Mouse (Mus musculus): ENCODE data around the gene Srgap1.

Gene Srgap1

DNA sequence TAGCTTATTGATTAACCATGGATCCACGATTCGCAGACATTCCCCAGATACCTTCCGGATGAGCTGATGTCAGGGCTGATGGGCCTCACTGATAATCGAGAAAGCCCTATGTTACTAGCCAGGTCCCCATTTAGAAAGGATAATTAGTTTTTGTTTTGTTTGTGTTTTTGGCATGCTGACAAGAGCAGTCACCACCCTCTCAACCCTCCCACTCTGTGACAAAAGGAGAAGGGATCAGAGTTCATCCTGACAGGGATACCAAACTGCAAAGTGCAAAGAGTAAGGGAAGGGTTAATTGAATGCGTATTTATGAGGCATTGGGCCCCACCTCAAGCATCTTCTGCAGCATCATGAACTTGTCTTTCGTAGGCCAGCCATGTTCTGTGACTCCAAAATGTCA lies 76.2 kb downstream of the Srgap1 start:
- in situ Hi-C loops (cut with MseI, MboI): no loop called here

DNA sequence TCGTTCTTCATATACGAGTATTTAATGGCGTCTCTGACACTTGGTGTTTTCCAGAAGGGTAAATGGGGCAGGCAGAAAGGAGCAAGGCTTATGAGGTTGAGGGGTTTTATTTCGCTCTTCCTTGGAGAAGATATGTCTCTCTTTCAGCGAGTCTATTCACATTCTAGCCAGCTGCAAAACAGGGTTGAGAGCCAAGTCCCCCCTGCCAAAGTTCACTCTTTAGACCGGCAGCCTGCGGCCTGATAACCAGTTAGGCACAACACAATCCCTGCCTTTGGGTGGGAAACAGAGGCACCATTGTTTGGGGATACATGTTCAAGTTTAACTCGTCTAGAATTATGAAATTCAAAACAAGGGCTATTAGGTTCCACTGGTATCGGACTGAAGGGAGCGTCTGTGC lies 83.0 kb downstream of the Srgap1 start:
- in situ Hi-C loops (cut with MseI, MboI): no loop called here

DNA sequence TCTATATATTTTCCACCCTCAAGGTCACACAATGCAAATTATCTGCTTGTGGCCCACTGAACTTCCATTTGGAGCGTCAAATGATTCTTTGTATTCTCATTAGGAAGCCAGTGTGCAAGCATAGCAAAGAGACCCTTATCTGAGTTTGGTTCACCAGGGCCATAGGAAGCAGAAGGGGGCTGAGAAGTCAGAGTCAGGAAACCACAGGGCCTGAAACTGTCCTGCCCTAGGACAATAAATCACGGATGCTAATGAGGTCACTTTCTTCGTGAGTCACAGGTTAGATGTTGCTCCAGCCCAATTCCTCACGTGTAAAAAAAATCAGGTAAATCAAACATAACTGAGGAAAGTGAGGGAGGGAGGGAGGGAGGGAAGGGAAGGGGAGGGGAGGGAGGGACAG lies 85.1 kb downstream of the Srgap1 start:
- in situ Hi-C loops (cut with MseI, MboI): no loop called here

DNA sequence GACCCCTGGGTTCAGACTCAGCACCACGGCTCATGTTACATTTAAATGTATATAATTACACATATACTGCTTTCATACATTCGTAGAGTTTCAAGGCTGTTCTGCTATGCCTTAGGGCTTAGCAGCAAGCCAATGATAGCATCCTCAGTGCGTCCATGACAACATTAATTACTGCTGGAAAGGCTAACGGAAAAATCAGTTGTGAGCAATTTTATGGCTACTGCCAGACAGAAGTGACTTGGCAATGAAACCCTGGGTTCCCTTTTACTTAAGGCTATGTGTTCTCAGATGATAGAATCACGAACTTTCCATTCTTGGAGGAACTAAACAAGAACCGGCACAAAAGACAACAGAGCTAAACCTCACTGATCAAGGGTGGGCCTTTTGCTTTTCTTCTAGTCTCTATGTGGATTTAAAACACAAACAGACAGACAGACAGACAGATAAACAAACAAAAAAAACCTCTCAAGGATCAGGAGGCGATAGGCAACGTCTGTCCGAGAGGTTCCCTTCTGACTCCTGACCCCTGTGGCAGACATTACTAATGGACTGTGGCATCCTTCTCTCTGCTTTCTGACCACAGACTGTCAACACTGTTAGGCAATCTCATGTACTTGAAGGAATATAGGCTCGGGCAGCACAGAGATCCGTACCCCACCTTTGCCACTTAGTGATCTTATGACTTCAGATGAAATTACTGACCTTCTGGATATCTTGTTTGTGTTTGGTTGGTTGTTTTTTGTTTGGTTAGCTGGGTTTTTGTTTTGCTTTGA lies 85.8 kb downstream of the Srgap1 start:
- in situ Hi-C loops (cut with MseI, MboI): no loop called here

DNA sequence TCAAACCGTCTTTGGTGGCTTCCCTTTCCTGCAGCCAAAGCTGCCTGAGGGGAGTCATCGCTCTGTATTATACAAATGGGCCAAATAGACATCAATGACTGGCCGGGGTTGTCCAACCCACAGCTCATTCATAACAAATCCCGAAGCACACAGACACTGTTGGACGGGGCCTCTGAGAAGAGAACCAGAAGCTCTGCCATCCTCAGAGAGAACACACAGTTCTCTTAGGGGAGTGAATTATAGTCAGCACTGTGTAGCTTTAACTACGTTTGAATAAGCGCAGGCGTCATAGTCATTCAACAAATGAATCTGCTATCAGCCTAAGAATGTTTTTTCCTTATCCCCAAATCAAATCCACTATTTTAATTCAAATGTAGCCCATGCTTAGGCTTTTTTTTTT lies 88.4 kb downstream of the Srgap1 start:
- in situ Hi-C loops (cut with MseI, MboI): no loop called here

DNA sequence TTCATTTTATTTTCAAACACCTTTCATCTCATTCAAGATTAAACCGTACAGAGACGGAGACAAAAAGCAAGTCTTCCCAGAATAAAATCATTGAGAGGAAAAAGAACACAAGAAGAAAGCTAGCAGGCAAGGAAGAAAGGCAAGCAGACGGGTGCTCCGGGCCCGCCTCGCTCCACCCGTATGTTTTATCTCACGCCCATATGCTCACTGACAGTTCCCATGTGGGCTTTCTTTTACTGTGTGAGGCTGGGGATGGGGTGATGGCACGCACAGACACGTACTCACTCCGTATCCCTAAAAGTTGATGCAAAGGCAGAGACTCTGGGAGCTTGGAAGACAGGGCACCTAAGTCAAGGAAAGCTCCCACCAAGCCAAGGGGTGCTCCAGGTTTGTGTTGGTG lies 90.6 kb downstream of the Srgap1 start:
- in situ Hi-C loops (cut with MseI, MboI): no loop called here

DNA sequence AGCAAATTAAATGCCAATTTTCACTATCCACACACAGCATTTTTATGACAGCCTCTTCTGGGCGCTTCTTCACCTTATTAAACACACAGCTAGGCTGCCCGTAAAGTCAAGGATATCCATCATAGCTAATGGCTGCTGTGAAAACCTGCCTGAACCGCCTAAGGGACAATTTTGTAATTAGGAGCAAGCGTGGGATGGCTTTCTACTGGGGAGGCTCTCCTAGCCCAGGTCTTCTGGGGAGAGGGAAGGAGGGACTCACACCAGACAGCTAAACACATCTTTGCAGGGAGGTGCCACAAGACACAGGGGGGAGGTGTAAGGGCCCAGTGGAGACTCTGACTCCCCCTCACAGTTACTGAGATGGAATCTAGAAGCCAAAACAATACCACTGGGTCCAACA lies 91.4 kb downstream of the Srgap1 start:
- in situ Hi-C loops (cut with MseI, MboI): no loop called here

DNA sequence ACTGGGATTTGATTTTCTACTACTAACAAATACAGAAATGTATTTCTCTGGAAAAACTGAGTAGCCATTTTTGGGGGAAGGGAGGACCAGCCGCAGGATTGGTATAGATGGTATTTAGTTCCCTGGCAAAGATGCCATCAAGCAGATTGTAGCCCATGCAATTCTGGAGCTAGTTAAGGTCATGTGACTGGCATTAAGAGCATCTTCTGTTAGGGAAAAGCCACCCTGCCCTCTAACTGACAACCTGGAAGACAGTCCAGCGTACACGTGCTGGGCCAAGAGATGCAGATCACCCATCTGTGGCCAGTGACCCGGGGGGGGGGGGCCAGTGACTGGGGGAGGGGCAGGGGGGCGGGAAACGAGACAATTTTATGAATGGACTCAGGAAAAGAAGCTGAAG lies 92.2 kb downstream of the Srgap1 start:
- in situ Hi-C loops (cut with MseI, MboI): no loop called here

DNA sequence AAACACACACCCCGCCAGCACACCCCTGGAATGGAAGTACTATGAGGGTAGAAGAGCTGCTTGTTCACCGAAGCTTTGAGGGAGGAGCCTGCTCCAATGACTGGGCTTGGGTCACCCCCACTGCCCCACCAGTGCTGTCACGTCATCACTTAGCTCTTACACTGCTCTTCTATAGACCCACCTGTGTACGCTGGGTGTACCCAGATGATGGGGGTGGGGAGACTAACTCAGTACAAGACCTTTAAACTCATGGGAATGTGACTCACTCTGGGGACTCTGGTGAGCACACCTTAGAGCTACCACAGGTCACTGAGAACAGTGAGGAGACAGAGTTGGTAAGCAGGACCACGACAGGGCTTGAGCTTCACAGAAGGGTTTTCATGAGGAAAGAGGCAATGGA lies 94.1 kb downstream of the Srgap1 start:
- in situ Hi-C loops (cut with MseI, MboI): no loop called here

DNA sequence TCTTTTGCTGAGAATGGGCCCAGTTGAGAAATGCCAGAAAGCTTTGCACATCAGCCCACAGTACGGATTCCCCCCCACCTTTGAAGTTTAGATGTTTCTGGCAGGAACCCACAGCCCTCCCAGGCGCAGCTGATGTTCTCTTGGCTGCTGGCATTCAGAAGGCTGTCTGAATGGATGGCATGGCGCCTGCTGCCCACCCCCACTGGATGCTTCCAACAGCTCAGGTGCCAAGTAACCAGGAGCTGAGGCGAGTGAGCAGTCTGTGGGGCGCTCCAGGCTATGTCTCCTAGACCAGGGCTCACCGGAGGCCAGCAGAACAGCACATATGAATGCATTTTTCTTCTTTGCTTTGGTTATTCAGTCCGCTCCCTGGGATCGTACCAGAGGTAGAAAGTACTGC lies 100.9 kb downstream of the Srgap1 start:
- in situ Hi-C loops (cut with MseI, MboI): no loop called here

DNA sequence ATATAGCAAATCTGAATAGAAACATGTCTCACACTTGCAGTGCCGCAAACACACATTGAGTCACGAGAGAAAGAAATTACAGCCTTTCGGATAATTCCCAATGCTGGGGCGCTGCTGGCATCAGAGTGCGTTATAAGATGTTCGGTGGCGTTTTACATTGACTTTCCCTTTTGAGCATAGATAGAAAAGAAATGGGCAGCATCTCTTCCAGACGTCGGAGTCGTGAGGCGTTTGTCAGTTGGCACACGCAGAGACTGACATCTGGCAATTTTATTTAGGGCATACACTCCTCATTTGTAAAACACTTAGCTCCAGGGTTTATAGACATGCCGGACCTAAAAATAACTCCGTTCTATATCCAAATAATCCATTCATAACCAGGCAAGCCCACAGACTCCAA lies 115.2 kb downstream of the Srgap1 start:
- in situ Hi-C loops (cut with MseI, MboI): no loop called here

DNA sequence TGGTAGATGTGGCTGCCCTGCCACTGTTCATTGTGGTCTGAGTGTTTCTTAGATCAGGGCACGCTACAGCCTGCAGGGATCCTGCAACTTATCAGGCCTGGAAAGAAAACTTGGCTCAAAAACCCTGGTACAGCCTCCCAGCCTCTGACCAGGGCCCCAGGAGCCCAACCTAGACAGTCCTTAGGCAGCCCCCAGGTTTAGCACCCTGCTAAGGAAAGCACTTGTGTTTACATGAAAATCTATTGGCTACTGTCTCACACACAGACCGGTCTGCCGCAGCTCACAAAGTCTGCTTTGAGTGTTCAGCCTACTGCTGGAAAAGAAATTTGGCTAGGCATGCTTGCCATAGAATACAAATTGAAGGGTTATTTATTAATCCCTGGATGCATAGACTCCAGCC lies 121.0 kb downstream of the Srgap1 start:
- in situ Hi-C loops (cut with MseI, MboI): no loop called here

DNA sequence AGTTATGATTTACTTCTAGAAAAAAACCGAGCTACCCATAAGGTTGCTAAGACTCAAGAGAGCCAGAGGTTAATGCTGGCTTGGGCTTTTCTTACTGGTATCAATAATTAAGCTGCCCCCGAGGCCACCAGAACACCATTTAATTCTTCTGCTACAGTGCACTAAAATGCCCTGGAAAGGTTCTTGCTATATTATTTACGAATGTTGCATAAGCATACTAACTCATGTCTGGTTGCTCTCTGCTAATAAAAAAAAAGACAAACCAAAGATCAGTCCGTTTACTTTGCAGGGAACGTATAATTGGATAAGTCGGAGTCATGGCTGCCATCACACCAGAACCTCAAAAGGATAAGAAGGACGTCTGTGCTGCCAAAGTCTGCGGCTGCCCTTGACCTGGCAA lies 128.1 kb downstream of the Srgap1 start:
- in situ Hi-C loops (cut with MseI, MboI): no loop called here

DNA sequence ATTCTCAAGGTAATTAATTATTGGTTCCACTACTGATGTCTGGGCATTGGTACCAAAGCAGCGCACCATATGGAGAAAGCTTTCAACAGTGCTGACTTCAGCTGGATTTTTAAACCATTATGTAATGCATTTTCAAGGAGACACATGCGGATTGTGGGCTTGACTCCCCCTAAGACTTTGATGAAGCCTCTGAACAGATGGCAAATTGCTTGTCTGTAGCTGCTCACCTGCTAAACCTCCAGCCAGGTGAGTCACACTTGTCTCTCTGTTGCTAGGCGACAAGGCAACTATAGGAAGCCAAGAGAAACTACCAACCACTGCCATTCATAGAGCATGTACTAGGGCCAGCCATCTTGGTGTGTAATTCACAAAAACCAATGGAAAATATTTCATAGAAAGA lies 128.5 kb downstream of the Srgap1 start:
- in situ Hi-C loops (cut with MseI, MboI): no loop called here

DNA sequence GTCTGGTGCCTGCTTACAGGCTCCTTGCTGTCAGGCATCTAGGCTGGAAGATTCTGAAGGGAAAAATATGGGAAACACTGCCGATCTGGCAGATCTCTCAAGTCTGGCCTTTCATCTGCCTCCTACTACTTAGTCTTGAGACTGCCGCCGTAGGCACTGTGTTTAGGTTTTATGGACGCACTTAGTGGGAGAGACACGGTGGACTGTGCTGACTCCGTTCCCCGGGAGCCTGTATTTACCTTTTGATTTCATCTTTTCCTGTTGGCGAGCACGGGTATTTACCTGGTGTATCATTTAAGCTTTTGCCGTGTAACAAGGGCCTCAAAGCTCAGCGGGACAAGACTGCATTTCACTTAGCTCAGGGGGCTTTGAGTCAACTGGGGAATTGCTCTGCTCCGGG lies 131.6 kb downstream of the Srgap1 start:
- in situ Hi-C loops (cut with MseI, MboI): no loop called here

DNA sequence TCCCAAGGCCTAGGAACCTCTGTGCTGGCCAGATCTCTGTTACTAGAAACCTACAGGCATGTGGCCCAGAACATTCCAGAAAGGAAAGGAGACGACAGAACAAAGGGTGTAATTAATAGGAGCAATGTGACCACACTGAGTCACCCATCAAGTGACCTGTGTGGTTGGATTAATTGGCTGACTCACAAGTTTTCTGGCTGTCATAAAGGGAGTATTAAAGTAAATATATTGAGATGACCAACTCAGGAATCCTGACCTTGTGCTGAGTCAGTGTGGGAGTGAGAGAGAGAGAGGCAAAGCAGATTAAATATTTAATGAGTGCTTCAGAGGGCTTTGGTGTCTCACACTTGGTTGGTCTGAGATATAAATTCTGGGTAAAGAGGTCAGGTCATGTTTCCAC lies 143.0 kb downstream of the Srgap1 start:
- in situ Hi-C loops (cut with MseI, MboI): no loop called here

DNA sequence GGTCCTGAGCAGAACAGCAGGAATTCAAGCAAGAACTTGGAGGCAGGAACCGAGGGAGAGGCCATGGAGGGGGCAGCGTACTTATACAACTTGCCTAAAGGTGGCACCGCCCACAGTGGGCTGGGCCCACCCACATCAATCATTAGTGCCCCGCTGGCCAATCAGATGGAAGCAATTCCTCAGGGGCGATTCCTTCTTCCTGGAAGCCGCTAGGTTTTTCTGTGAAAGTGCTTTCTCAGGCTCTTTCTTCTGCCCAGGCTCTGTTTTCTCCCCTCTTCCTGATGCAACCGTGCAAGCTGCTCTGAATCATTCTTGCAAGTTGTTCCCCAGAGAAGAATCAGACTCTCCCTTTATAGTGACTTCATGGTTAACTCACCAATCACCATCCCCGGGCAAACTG lies 144.5 kb downstream of the Srgap1 start:
- in situ Hi-C loops (cut with MseI, MboI): no loop called here

DNA sequence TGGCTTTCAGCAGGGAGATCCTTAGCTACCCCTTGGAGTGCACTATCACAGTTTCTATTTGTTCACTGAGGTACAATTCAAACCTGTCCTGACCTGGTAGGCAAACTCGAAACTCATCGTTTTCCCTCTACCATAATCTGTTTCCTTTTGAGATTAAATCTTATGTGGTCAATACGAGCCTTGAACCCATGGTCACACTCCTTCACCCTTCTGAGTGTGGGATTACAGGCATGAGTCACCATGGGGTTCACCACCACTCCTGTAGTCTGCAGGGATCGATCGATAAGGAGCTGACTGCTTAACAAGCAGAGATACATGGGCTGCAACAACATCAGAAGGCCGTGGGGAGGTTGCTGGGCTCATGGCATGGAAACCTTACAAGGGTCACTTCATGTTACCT lies 146.3 kb downstream of the Srgap1 start:
- in situ Hi-C loops (cut with MseI, MboI): no loop called here

DNA sequence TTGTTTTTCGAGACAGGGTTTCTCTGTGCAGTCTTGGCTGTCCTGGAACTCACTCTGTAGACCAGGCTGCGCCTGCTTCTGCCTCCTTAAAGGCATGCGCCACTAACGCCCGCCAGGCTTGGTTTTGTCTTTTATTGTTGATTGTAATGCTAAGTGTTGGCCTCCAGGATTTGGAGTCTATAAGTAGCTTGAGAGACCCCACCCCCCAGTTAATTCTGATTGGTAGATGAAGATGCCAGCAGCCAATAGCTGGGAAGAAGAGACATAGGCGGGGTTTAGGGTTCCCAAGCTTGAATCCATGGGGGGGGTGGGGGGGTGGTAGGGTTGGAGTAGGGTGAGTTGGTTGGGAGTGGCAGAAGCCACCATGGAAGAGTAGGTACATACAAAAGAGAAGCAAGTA lies 147.4 kb downstream of the Srgap1 start:
- in situ Hi-C loops (cut with MseI, MboI): no loop called here

DNA sequence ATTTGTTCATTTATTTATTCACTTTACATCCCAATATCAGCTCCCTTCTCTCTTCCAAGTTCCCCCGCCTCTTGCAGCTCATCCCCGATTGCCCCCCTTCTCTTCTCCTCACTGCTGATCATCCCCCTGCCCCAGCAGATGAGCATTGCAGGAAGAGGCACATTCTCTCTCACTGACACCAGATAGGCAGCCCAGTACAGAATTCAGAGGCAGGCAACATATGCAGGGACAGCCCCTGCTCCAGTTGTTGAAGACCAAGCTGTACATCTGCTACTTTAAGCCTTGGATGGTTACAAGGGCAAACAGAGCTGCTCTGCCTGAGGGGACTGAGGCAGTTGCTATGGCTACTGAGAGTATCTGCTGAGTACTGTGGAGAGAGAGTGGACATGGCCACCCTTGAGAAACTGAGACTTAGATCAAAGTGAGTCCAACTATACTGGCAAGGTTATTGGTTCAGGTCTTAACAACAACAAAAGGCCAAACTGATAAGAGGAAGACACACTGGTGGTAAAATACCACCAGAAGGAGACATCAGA lies 149.2 kb downstream of the Srgap1 start:
- in situ Hi-C loops (cut with MseI, MboI): no loop called here

DNA sequence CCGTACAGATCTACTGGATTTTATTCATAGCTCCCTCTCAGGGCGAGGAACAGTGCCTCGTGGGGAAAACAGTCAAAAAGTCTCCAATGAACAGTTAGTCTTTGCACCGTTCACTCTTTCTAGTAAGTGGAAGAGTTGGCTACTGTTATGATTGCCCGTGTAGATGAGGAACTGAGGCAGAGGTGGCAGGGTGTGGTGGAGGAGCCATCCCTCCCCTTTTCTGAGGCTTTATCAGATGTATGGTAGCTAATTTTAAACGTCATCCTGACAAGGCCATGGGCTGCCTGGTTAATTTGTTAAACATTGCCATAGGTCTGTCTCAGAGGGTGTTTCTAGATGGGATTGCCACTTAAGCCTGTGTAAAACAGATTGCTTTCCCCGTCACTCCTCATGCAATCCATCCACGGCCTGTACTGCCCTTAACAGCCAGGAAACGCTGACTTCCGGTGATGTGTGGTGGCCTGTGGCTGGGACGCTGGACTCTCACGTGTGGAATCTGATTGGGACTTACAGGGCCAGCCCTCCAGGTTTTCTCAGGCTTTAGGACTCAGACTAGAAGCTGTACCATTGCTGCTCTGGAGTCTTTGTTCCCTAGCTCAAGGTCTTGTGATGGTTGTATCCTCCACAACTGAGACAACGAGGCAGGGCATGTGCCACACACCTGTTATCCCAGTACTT lies 155.6 kb downstream of the Srgap1 start:
- in situ Hi-C loops (cut with MseI, MboI): no loop called here

DNA sequence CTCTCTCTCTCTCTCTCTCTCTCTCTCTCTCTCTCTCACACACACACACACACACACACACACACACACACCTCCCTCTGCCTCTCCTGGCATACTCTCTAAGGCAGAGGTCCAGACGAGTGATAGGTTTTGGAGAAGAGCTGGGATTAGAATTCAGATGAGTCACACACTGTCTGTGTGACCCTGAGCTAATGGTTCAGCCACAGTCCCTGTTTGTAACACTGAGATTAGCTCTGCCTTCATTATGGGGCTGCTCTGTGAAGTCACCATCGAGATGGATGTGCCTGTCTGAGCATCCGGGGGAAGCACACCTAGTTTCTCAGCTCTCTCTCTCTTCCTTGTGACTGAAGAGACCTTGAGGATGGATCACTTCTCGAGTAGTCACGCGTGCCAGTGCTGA lies 157.1 kb downstream of the Srgap1 start:
- in situ Hi-C loops (cut with MseI, MboI): no loop called here

DNA sequence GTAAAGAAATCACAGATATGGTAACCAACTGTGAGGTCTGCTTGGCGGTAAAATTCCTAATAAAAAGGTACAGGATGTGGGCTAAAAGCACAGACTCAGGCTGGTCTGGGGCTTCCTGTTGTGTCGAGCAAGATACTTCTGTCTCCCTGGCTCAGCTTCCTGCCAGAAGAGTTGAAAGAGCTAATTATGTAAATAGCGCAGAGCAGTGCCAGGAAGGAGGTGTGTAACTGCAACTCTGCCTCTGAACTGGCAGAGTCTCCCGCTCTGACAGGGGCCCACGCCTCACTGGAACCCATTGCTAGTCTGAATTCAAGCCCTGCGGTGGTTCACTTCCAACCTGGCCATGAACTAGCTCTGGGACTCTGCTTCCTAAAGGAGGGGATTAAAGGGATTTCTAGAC lies 160.3 kb downstream of the Srgap1 start:
- in situ Hi-C loops (cut with MseI, MboI): no loop called here

Data from mouse trophoblast stem cell (cell line).